Mouse (Mus musculus): ENCODE measurements around the gene Gm609. TPM values are rescaled to one million over a fixed set of nuclear protein-coding genes. Genes with fewer than 3 reads are reported as not detected.
A peak's percentile ranks its signal among the peaks of the same experiment; 100 is the strongest.

Gm609 gene
- polyA plus RNA-seq, 1 experiment: 0.40 TPM

GRCm38 (mm10) chr16:45399947-45400555 lies 92.7 kb downstream of the Gm609 start:
- Histone ChIP-seq H3K4me3 (ENCODE audit: insufficient read depth, low read length) (no peak overlapping the region), H3K4me1 (ENCODE audit: control insufficient read depth, insufficient read depth, low read length) (peaks cover 7% of the 10 kb centered on the region), H3K27ac (ENCODE audit: insufficient read depth, low read length) (peak overlapping the region; percentile 92)
- no peak for TF ChIP-seq CTCF (IDR thresholded peaks at IDR 0.05; ENCODE audit: extremely low read depth, insufficient read depth, low read length)
- TF ChIP-seq POLR2A (IDR thresholded peaks at IDR 0.05; ENCODE audit: extremely low read depth, insufficient read depth, low read length): no peak

- Histone ChIP-seq H3K4me1 (ENCODE audit: control insufficient read depth, insufficient read depth, low read length) (peaks cover 7% of the 10 kb centered on the region), H3K27ac (ENCODE audit: insufficient read depth, low read length) (no peak overlapping the region), H3K4me3 (ENCODE audit: insufficient read depth, low read length) (no peak overlapping the region)
- TF ChIP-seq CTCF (IDR thresholded peaks at IDR 0.05; ENCODE audit: extremely low read depth, insufficient read depth, low read length) (no peak), POLR2A (IDR thresholded peaks at IDR 0.05; ENCODE audit: extremely low read depth, insufficient read depth, low read length) (no peak)
Measured at GRCm38 (mm10) chr16:45399411-45399810, 93.4 kb downstream of the Gm609 start.

- no peak overlapping the region for H3K4me3 ChIP-seq (ENCODE audit: insufficient read depth, low read length)
- H3K27ac ChIP-seq (ENCODE audit: insufficient read depth, low read length): no peak overlapping the region
- H3K4me1 ChIP-seq (ENCODE audit: control insufficient read depth, insufficient read depth, low read length): peaks cover 7% of the 10 kb centered on the region
- TF ChIP-seq POLR2A (IDR thresholded peaks at IDR 0.05; ENCODE audit: extremely low read depth, insufficient read depth, low read length) (no peak), CTCF (IDR thresholded peaks at IDR 0.05; ENCODE audit: extremely low read depth, insufficient read depth, low read length) (no peak)
Measured at GRCm38 (mm10) chr16:45397440-45397839, 95.3 kb downstream of the Gm609 start.

GRCm38 (mm10) chr16:45392246-45392645 lies 100.5 kb downstream of the Gm609 start:
- Histone ChIP-seq H3K4me3 (ENCODE audit: insufficient read depth, low read length) (no peak overlapping the region), H3K27ac (ENCODE audit: insufficient read depth, low read length) (no peak overlapping the region), H3K4me1 (ENCODE audit: control insufficient read depth, insufficient read depth, low read length) (no peaks in the 10 kb centered on the region)
- TF ChIP-seq POLR2A (IDR thresholded peaks at IDR 0.05; ENCODE audit: extremely low read depth, insufficient read depth, low read length) (no peak), CTCF (IDR thresholded peaks at IDR 0.05; ENCODE audit: extremely low read depth, insufficient read depth, low read length) (no peak)

- TF ChIP-seq CTCF (IDR thresholded peaks at IDR 0.05; ENCODE audit: extremely low read depth, insufficient read depth, low read length) (no peak), POLR2A (IDR thresholded peaks at IDR 0.05; ENCODE audit: extremely low read depth, insufficient read depth, low read length) (no peak)
- no peaks in the 10 kb centered on the region for H3K4me1 ChIP-seq (ENCODE audit: control insufficient read depth, insufficient read depth, low read length)
- H3K4me3 ChIP-seq (ENCODE audit: insufficient read depth, low read length): no peak overlapping the region
- no peak overlapping the region for H3K27ac ChIP-seq (ENCODE audit: insufficient read depth, low read length)
Measured at GRCm38 (mm10) chr16:45391680-45392079, 101.1 kb downstream of the Gm609 start.

GRCm38 (mm10) chr16:45390286-45390956 lies 102.3 kb downstream of the Gm609 start:
- H3K4me3 ChIP-seq (ENCODE audit: insufficient read depth, low read length): no peak overlapping the region
- H3K27ac ChIP-seq (ENCODE audit: insufficient read depth, low read length): no peak overlapping the region
- TF ChIP-seq CTCF (IDR thresholded peaks at IDR 0.05; ENCODE audit: extremely low read depth, insufficient read depth, low read length): no peak
- TF ChIP-seq POLR2A (IDR thresholded peaks at IDR 0.05; ENCODE audit: extremely low read depth, insufficient read depth, low read length): no peak
- H3K4me1 ChIP-seq (ENCODE audit: control insufficient read depth, insufficient read depth, low read length): no peaks in the 10 kb centered on the region

- H3K4me3 ChIP-seq (ENCODE audit: insufficient read depth, low read length): no peak overlapping the region
- TF ChIP-seq POLR2A (IDR thresholded peaks at IDR 0.05; ENCODE audit: extremely low read depth, insufficient read depth, low read length) (no peak), CTCF (IDR thresholded peaks at IDR 0.05; ENCODE audit: extremely low read depth, insufficient read depth, low read length) (no peak)
- no peaks in the 10 kb centered on the region for H3K4me1 ChIP-seq (ENCODE audit: control insufficient read depth, insufficient read depth, low read length)
- H3K27ac ChIP-seq (ENCODE audit: insufficient read depth, low read length): no peak overlapping the region
Measured at GRCm38 (mm10) chr16:45389833-45390232, 102.9 kb downstream of the Gm609 start.

GRCm38 (mm10) chr16:45389041-45389440 lies 103.7 kb downstream of the Gm609 start:
- TF ChIP-seq CTCF (IDR thresholded peaks at IDR 0.05; ENCODE audit: extremely low read depth, insufficient read depth, low read length) (no peak), POLR2A (IDR thresholded peaks at IDR 0.05; ENCODE audit: extremely low read depth, insufficient read depth, low read length) (no peak)
- Histone ChIP-seq H3K4me1 (ENCODE audit: control insufficient read depth, insufficient read depth, low read length) (no peaks in the 10 kb centered on the region), H3K27ac (ENCODE audit: insufficient read depth, low read length) (no peak overlapping the region), H3K4me3 (ENCODE audit: insufficient read depth, low read length) (no peak overlapping the region)

- H3K4me3 ChIP-seq (ENCODE audit: insufficient read depth, low read length): no peak overlapping the region
- TF ChIP-seq POLR2A (IDR thresholded peaks at IDR 0.05; ENCODE audit: extremely low read depth, insufficient read depth, low read length) (no peak), CTCF (IDR thresholded peaks at IDR 0.05; ENCODE audit: extremely low read depth, insufficient read depth, low read length) (no peak)
- no peaks in the 10 kb centered on the region for H3K4me1 ChIP-seq (ENCODE audit: control insufficient read depth, insufficient read depth, low read length)
- no peak overlapping the region for H3K27ac ChIP-seq (ENCODE audit: insufficient read depth, low read length)
Measured at GRCm38 (mm10) chr16:45381811-45382210, 111.0 kb downstream of the Gm609 start.

GRCm38 (mm10) chr16:45378959-45379358 lies 113.8 kb downstream of the Gm609 start:
- TF ChIP-seq POLR2A (IDR thresholded peaks at IDR 0.05; ENCODE audit: extremely low read depth, insufficient read depth, low read length) (no peak), CTCF (IDR thresholded peaks at IDR 0.05; ENCODE audit: extremely low read depth, insufficient read depth, low read length) (no peak)
- Histone ChIP-seq H3K4me1 (ENCODE audit: control insufficient read depth, insufficient read depth, low read length) (no peaks in the 10 kb centered on the region; the same call in 1 of the 2 replicates), H3K4me3 (ENCODE audit: insufficient read depth, low read length) (no peak overlapping the region), H3K27ac (ENCODE audit: insufficient read depth, low read length) (no peak overlapping the region)

Measured in cortical plate, adult 2 months (tissue).